Mouse (Mus musculus): ENCODE measurements around the gene Dusp16. TPM values are rescaled to one million over a fixed set of nuclear protein-coding genes. Genes with fewer than 3 reads are reported as not detected.

The Dusp16 gene
- total RNA-seq, 2 experiments from 2014 or later, result 11.4 to 19.4 TPM

DNA sequence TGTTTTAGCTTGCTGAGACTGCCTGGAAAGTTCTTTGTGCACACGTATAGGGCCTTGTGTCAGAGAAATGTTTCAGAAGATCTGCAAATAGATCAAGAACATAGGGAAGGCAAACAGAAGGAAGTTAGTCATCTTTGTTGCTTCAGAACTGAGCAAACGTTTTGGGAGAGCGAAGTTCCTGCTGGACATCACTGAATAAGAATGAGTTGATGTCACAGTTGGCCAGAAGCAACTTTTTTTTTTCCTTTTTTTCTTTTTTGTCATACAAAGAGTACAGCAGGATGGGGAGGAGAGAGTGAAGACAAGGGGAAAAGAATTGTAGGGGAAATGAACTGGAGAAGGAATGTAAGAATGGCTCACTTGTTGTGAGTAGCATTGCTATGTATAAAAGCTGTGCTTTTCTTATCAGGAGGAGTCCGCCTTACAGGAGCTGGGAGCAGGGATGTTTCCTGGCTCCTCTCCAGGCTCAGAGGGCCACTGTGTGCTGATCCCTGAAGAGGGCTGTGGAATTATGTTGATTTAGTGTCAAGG lies 121.5 kb downstream of the Dusp16 start:
- Histone ChIP-seq H3K27ac (peak overlapping the region; percentile 72), H3K4me3 (no peak overlapping the region)
- TF ChIP-seq CTCF (IDR thresholded peaks at IDR 0.05), result no peak
- intact Hi-C loops (cut with DNase I), result no loop called here
- peak; percentile 30 for DNase-seq

DNA sequence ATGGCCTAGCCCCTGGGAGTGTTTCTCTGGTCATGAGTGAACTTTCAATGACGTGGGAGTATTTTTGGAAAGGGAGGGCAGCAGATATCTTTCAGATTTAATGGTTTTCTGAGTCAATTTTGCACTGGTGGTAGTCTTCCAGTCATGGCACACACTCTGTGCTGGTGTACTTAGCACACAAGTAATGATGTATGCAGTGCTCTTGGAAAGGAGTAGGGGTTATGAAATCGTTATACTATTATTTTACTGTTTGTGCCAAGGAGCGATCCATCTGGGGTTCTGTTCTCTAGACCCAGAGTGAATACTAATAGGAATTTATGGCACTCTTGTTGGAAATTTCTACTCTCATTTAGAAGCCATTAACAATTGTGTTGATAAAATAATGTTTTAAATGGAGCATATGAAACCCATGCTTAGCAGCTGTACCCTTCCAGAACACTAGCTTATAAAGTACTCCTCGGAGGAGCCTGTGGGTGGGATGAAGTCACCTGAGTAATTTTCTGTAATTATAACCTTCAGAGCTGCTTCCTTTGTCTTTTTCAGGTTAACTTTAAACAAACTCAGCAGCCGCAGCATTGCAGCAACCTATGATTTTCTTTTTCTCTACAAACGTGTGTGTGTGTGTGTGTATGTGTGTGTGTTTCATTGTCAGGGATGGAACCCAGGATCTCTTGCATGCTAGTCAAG lies 123.1 kb downstream of the Dusp16 start:
- peak overlapping the region; percentile 72 for H3K27ac ChIP-seq
- H3K4me3 ChIP-seq, result no peak overlapping the region
- DNase-seq, result no peak
- no peak for TF ChIP-seq CTCF (IDR thresholded peaks at IDR 0.05)
- intact Hi-C loops (cut with DNase I), result no loop called here

DNA sequence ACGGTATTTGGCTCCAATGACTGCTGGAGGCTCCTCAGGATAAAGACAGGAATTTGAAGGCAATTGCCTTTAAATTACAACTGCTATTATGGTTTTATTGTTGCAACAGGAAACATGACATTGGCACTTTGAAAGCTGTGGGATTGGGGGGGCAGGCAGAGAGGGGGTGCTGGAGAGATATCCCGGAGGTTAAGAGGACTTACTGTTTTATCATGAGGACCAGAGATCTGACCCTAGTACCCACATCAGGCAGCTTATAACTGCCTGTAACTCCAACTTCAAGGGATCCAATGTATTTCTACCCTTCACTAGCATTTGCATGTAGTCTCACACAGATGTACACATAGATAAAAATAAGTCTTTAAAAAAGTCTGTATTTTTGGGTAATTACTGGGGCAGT lies 123.9 kb downstream of the Dusp16 start:
- Histone ChIP-seq H3K4me3 (no peak overlapping the region), H3K27ac (peak overlapping the region; percentile 72)
- no peak for TF ChIP-seq CTCF (IDR thresholded peaks at IDR 0.05)
- DNase-seq, result no peak
- intact Hi-C loops (cut with DNase I), result no loop called here

DNA sequence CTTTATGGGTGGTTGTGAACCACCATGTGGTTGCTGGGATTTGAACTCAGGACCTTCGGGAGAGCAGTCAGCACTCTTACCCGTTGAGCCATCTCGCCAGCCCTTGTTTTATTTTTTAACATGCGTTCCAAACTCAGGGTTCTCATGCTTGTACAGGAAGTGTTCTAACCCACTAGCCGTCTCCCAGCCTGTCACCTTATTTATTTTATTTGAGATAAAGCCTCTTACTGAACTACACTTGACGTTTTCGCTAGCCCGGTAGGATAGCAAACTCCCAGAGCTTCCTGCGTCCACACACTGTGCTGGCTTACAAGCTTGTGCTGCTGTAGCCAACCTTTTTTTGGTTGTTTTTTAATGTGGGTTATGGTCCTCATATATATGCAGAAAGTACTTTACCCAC lies 126.6 kb downstream of the Dusp16 start:
- no peak for DNase-seq
- Histone ChIP-seq H3K27ac (no peak overlapping the region), H3K4me3 (no peak overlapping the region)
- intact Hi-C loops (cut with DNase I), result no loop called here
- TF ChIP-seq CTCF (IDR thresholded peaks at IDR 0.05), result 0 out of 2 replicates have a peak, but pooled peaks have one; percentile 2

Other genes with a start within 250 kb of the Dusp16 start
- gene Lrp6, start 225.7 kb downstream of the Dusp16 start, total RNA-seq (2021), result 10 to 100 TPM; 45.0 to 46.7 TPM
- 1 to 10 TPM in 1 of 2 experiments, under 1 TPM in 1; 0.98 to 1.1 TPM for gene Mansc1, start 160.1 kb downstream of the Dusp16 start, total RNA-seq (2021)
- gene Borcs5, start 153.1 kb downstream of the Dusp16 start, total RNA-seq (2021), result 10 to 100 TPM; 15.1 to 17.1 TPM
- 10 to 100 TPM; 10.4 to 10.9 TPM for gene Crebl2, start 37.5 kb upstream of the Dusp16 start, total RNA-seq (2021)
- gene Gpr19, start 106.0 kb upstream of the Dusp16 start, total RNA-seq (2021), result 1 to 10 TPM; 4.0 to 4.1 TPM
- 10 to 100 TPM; 36.1 to 41.8 TPM for gene Cdkn1b, start 127.8 kb upstream of the Dusp16 start, total RNA-seq (2021)
- gene Apold1, start 189.1 kb upstream of the Dusp16 start, total RNA-seq (2021), result 1 to 10 TPM; 1.0 to 5.0 TPM
- gene Ddx47, start 219.0 kb upstream of the Dusp16 start, total RNA-seq (2021), result 10 to 100 TPM; 26.9 TPM